Mouse (Mus musculus) spleen, adult 2 months (tissue): ENCODE measurements at regions not wholly inside any gene's neighbourhood (a gene's known extent, or its start where the extent isn't known, plus 50 kb on each side); places are given as distances from the start of the nearest gene placed in this dataset.

Experiments
- CTCF ChIP-seq: fragments of 200-500 bp; IDR thresholded peaks from 2 replicates; pipeline ENCODE4 v1.5.1; 2011; ENCODE audit warnings: mild to moderate bottlenecking, inconsistent platforms; ENCODE audit not compliant: insufficient read depth, insufficient read length, insufficient replicate concordance; ENCODE audit errors: extremely low read depth
- POLR2A ChIP-seq: fragments of 200-500 bp; IDR thresholded peaks from 2 replicates; pipeline ENCODE4 v1.6.1; 2011; ENCODE audit warnings: low read depth, low read length, inconsistent platforms

DNA sequence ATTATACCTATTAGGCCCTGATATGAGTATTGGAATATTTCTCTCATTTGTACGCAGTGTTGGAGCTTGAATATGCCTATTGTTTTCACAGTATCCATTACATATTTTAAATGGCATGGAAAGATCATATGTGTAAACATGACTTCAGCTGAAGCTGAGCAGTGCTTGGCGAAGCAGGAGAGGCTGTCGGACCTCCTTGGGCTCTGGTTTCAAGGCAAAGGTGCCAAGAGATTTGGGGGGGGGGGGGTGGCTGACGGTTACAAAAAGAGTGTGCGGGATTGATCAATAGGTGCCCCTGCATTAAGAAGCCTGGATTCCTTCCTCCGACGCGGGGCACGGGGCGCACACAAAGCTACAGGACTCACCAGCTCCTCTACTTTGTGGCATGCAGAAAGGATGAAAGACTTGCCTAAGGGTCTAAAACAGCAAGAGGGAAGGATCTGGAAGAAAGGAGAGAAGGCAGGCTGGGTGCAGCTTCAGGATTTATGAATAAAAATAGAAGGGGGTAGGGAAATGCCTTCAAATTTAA lies 2381.9 kb upstream of the Gm7489 start:
- TF ChIP-seq CTCF (no peak), POLR2A (no peak)
